Mouse (Mus musculus): ENCODE measurements around the gene Lipa.

DNA sequence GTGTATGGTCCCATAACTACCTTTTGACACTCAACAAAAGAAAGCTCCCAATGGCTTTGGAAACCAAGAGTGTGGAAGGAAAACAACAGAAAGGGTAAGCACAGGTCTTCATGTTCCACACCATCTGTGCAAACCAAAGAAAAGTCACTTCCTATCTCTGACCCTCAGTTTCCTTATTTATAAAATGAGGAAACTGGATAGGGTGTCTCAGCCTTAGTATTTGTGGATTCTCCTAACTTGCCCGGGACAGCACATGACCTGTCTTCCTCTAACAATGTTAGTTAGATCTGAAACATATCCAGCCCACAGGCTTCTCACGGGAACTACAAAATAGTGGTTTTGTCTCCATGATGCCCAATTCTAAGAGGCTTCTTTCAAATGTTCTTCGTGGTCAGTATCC, 62.8 kb downstream of the Lipa start:
- no peak for TF ChIP-seq CTCF (IDR thresholded peaks at IDR 0.05; ENCODE audit: control insufficient read depth, insufficient read depth, insufficient read length)
- TF ChIP-seq MAX (IDR thresholded peaks at IDR 0.05) = no peak
